Mouse (Mus musculus): ENCODE measurements at regions not wholly inside any gene's neighbourhood (a gene's known extent, or its start where the extent isn't known, plus 50 kb on each side); places are given as distances from the start of the nearest gene placed in this dataset.
A peak's percentile ranks its signal among the peaks of the same experiment; 100 is the strongest.

GRCm38 (mm10) chr3:41412698-41413097, 142.8 kb upstream of the Jade1 start:
- DNase-seq (ENCODE audit: extremely low spot score) = no peak

GRCm38 (mm10) chr3:41408821-41409737, 146.5 kb upstream of the Jade1 start:
- peak; percentile 32 for DNase-seq (ENCODE audit: extremely low spot score)

DNA sequence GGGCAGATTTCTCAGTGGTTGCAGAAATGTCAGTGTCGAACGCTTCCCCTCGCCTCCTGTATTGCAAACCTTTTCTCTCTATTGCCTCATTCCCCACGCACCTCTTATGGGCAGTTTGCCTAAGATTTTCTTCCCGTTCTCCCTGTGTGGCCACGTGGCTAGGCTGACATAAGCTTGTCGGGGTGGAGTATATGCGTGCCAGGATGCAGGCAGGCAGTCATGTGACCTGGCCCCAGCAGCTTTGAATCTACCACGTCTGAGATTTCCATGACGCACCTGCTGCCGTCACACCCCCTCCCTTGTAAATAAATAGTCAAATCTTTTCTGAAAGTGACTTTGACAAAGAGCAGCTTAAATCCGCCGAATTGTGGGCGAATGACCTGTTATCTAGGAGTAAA, 147.1 kb upstream of the Jade1 start:
- DNase-seq (ENCODE audit: extremely low spot score) = peak; percentile 57

DNA sequence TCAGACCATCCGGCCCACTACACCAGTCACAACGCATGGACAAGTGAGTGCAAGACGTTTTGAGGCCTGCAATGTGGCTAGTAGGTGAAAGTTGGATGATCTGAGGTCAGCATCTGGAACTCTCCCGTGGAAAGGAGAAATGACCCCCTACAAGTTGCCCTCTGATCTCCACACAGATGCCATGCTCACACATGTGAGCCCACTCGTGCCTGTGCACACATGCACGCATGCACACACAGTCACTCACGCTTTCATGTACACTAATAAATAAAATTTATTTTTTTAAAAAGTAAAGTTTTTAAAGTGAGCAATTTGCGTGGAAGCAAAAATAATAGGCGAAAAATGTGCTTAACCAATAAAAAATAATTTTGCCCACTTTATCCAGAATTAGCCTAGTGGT, 147.5 kb upstream of the Jade1 start:
- DNase-seq (ENCODE audit: extremely low spot score) = no peak

- DNase-seq (ENCODE audit: extremely low spot score) = no peak
Measured at GRCm38 (mm10) chr3:41407520-41407919, 148.0 kb upstream of the Jade1 start.

DNA sequence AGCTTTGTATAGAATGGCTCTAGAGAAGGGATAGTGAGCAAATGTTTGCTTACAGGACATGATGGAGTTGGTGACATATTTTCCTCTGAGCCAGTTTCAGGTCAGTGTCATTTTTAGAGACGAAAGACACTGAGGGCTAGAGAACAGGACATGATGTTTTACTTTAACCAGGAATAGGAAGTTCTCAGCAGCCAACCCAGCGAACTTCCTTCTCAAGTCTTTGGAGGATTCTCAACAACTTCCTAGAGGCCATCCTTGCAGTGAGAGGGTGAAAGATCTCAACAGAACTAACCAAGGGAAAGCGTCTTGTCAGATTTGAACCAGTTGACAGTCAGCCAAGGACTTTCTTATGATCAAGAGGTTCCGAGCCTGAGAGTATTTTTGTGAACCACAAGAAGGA, 153.7 kb upstream of the Jade1 start:
- DNase-seq (ENCODE audit: extremely low spot score) = no peak

DNA sequence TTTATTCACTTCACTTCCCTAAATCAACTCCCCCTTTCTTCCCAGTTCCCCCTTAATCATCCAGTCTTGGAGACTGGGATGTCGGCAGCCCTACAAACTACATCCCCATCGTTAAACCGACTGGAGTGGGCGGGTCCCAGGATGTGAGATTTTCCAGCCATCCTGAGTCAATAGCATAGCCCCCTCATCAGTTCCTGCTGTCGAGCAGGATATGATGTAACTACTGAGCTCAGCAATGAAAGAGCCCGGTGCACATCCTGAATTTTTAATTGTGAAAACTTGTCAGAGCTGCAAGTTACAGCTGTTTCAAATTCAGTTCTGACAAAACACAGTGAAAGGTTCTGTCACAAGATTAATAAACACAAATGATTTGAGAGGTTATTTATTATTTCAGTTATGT, 165.7 kb upstream of the Jade1 start:
- no peak for DNase-seq (ENCODE audit: extremely low spot score)

DNA sequence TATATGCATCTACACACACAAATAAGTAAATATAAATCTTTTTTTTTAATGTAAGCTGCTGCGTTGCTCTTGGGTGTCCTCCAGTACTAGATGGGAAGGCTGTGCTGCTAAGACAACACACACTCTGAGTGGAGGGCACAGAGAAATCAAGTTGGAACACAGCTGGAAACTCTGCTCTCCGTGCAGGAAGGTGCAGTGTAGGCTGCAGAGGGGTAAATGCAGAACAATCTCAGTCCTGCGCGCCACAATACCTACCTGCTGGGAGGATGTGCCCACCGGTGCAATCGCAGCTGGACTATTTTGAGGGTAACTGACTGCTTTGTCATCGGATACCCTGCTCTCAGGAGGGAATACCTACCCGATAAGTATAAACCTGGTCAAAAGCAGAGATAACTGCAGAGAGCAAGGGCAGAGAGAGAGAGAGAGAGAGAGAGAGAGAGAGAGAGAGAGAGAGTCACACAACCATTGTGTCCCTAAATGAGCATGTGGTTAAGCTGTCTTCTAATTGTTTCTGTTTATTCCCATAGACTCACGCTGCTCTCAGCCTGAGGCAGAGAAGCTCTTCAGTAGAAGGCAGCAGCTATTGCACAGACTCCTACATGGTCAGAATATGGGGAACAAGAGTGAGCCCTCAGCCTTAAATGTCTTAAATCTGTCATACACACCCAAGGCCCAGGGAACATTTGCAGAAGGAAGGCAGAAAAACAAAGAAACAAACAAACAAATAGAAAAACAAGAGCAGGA, 167.9 kb upstream of the Jade1 start:
- DNase-seq (ENCODE audit: extremely low spot score) = no peak

- DNase-seq (ENCODE audit: extremely low spot score) = no peak
Measured at GRCm38 (mm10) chr3:41386299-41386698, 169.2 kb upstream of the Jade1 start.

DNA sequence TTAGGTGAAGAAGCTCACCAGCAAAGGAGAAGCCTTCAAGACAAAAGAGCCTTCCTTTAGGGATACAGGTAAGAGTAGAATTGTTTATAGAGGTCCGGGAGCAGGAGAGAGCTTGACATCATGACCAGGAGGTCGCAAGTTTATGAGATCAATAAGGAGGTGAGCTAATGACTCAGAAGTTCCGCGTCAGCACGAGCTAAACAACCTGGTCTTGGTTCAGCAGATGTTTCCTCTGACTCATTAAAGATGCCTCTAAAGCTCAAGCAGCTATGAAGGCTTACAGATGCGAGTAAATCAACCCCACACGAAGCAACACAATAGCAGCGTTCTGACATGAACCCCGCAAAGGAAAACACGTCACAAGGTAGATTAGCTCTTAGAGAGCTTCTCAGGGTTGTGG, 171.1 kb upstream of the Jade1 start:
- DNase-seq (ENCODE audit: extremely low spot score) = no peak

GRCm38 (mm10) chr3:41378576-41378975, 177.0 kb upstream of the Jade1 start:
- DNase-seq (ENCODE audit: extremely low spot score) = no peak

DNA sequence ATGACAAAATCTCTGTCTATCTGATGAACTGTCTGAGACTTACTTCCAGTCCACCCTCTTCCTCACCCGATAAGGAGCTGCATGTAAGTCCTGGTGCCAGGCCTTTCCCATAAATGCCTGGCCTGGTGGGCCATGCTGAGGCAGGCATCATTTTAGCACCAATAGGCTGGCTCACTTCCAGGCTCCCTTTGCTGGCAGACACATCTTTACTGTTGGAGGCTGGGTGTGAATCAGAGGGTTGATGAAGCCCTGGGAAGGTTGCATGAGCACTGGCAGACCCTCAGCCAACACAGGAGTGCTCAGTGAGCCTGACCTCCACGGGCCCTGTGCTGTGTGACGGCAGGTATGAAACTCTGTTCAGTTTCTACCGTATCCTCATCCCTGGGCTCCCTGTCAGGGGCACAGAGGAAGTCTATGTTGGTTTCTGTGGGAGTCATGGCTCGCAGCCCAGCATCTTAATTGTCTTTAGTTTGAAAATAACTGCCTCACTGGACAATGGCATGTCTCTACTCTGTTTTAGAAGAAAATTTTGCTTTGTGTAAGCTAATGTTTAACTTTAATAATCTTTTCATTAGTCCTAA, 177.6 kb upstream of the Jade1 start:
- DNase-seq (ENCODE audit: extremely low spot score) = no peak

DNA sequence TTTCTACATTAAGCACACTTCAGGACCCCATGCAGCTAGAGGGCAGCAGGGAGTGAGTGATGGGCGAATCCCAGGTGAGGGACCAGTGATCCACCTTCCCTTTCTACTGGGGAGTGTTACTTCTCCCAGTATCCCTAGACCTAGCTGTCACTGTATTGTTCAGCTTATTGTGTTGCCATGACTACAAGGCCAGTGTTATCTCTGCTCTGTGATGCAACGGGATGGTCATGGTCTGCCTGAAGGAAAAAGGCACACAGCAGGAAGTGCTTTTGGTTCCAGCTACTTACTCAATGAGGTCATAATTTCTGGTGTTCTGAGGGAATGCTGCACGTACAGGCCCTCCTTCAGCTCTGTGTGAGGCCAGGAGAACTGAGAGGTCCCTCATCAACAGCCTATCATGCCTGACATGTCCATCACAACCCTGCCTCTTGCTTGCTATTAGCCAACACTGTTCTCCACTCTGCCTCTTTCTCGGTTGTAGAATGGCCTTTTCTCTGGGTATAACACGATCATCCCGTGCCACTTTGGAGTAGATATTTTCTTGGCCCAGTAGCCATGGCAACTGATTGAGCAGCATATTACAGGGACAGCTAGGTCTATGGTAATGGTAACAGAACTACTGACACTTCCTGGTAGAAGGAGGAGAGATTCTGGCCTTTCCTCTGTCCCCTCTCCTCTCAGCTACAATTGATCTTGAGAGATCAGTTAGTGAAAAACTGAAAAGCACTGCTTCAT, 178.5 kb upstream of the Jade1 start:
- no peak for DNase-seq (ENCODE audit: extremely low spot score)

DNA sequence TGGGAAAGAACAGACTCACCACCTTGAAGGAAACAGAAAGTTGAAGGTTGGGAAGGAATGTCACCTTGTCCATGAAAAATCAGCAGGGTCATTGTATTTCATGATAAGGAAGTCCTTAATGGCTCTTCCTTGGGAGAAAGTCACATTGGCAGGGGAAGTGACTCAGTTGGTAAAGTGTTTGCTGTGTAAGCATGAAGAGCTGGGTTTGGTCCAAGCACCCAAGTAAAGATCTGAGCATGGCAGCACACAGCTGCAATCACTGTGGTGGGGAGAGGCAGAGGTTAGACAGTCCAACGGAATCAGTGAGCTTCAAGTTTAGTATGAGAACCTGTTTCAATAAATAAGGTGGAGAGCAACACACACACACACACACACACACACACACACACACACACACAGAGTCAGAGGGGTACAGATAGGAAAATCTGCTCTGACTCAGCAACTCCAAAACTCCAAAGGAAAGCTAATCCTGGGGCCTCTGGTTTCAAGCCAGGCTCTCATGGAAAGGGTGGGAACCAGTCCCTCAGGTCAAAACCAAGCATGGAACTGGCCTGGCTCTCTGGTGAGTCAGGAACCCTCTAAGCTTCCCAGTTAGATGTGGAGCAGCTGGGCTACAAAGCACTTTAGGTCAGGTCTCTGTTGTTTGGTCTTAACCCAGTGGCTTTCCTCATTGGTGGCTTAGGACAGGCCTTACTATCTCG, 180.2 kb upstream of the Jade1 start:
- no peak for DNase-seq (ENCODE audit: extremely low spot score)

DNA sequence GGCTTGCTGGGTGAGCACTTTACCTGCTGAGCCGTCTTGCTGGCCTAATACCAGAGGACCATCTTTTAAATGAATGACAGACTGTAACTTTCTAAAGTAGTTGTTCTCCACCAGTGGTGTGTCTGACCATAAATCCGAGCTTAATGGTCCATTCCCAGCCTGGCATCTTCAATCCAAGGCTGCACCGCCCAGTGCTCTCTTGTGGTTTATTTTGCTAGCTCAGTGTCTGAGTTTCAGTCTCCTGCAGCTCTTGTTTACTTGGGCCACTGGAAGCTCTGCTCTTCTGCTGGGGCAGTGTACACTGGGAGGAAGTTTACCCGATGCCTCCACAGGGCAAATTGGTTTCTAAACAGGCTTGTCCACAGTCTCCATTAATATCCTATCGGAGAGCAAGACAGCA, 182.3 kb upstream of the Jade1 start:
- no peak for DNase-seq (ENCODE audit: extremely low spot score)

GRCm38 (mm10) chr3:41368351-41369101, 187.0 kb upstream of the Jade1 start:
- DNase-seq (ENCODE audit: extremely low spot score) = no peak

DNA sequence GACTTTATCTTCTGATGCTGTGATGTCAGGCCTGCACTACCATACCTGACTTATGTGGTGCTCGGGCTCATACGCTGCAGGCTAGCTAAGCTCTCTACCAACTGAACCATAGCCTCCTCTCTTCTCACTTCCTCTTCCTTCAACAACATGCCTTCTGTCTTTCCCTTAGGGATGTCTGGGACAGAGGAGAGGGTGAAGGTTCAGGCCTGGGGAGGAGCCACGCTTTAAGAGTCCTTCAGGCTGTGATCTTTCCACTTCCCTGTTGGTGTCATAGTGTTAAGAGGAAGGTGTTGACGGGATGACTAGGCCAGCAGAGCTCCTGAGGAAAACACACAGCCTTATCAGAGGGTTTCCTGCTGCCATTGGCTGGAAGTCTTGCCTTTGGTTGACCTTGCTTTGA, 188.8 kb upstream of the Jade1 start:
- DNase-seq (ENCODE audit: extremely low spot score) = no peak

DNA sequence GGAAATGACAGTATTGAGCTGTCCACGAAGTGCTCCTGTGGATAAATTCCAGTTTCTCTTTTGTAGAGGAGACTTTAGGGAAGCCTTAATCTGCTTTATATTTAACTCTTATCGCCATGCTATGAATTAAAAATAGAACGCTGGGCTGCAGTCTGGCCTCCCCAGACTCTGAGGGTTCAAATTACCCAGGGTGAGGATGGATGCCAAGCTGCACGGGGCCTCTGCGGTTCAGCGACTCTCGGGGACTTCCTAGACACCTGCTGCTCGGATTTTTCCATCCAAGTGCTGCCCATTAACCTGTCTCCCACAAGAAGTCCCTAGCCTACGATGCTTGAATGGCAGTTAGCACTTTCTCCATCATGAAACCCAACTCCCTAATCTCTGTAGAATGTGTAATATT, 189.3 kb upstream of the Jade1 start:
- DNase-seq (ENCODE audit: extremely low spot score) = no peak

DNA sequence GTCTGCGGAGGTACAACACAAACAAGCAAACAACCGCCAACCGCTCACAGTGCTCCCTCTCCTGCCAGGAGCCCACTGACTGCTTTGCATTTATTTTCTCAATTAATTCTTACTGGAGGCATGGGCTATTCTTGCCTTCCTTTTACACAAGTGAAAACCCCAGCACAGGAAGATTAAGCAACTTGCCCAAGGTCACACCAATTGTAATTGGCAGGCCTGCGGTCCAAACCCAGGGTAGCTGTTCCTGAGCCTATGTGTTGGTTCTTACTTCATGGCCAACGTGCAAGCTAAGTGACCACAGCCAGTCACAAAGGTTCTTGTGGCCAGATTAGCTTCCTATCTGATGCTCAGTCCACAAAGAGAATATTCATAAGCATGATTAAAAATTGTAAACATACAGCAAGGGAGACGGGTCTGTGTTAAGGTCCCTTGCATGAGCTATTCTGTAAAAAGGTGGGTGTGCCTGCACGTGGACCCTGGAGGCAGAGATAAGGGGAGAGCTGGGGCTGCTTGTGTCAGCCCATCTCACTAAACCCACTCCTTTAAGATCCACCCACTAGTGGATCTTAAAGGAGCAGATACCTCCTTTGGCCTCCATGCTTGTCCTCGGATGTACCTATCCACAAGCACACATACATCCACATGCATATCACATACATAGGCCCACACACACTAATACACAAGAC, 190.2 kb upstream of the Jade1 start:
- no peak for DNase-seq (ENCODE audit: extremely low spot score)

DNA sequence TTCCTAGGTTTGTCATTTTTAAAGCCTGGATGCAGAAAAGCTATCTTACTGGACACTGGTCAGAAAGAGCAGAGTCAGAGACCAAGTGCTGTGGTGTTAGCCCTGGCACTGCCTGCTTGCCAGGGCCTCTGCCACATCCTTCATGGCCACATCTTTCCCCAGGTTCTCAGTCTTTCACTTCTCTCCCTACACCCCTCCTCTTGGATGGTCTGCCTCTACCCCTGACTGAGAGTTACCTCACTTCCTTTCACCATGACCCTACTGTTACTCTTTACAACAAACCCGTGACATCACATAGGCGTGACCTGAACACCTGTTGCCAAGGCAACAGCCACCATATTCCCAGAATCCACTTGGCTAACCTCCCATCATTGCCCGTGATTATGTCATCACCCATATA, 191.6 kb upstream of the Jade1 start:
- DNase-seq (ENCODE audit: extremely low spot score) = no peak

Measured in embryo, embryonic 9.5 days (tissue).